Mouse (Mus musculus) kidney, adult 11 months (tissue): ENCODE measurements around the gene Ccdc60.
A peak's percentile ranks its signal among the peaks of the same experiment; 100 is the strongest.
"Not testable (repeated sequence)": the region's sequence is repeated elsewhere in the genome, so short reads cannot be mapped to it uniquely, and the experiment has no call there.

Experiments
- DNase-seq: peaks from one replicate; pipeline ENCODE4 v3.0.0; 2022

Ccdc60 gene

GRCm38 (mm10) chr5:116288849-116289570 is at the start of gene Ccdc60:
Ccdc60 (minus strand) TSS chr5:116288985.
- DNase-seq, result no peak

- no peak for DNase-seq
Measured at GRCm38 (mm10) chr5:116336191-116336590, 47.4 kb upstream of the Ccdc60 start.

GRCm38 (mm10) chr5:116328911-116329310 is 40.1 kb upstream of the Ccdc60 start:
- DNase-seq, result no peak

- no peak for DNase-seq
Measured at GRCm38 (mm10) chr5:116323401-116323800, 34.6 kb upstream of the Ccdc60 start.

- DNase-seq, result no peak
Measured at GRCm38 (mm10) chr5:116322365-116323027, 33.7 kb upstream of the Ccdc60 start.

GRCm38 (mm10) chr5:116313711-116314110 is 24.9 kb upstream of the Ccdc60 start:
- DNase-seq, result no peak

- DNase-seq, result no peak
Measured at GRCm38 (mm10) chr5:116312111-116312737, 23.4 kb upstream of the Ccdc60 start.

- DNase-seq, result no peak
Measured at GRCm38 (mm10) chr5:116311636-116312035, 22.9 kb upstream of the Ccdc60 start.

GRCm38 (mm10) chr5:116309383-116309801 is 20.6 kb upstream of the Ccdc60 start:
- peak; percentile 11 for DNase-seq

- peak; percentile 5 for DNase-seq
Measured at GRCm38 (mm10) chr5:116305557-116305956, 16.8 kb upstream of the Ccdc60 start.

GRCm38 (mm10) chr5:116305146-116305545 is 16.4 kb upstream of the Ccdc60 start:
- DNase-seq, result not testable (repeated sequence)

- DNase-seq, result no peak
Measured at GRCm38 (mm10) chr5:116300984-116301383, 12.2 kb upstream of the Ccdc60 start.

GRCm38 (mm10) chr5:116293501-116293900 is 4.7 kb upstream of the Ccdc60 start:
- no peak for DNase-seq

- DNase-seq, result no peak
Measured at GRCm38 (mm10) chr5:116290584-116290983, 1.8 kb upstream of the Ccdc60 start.

- no peak for DNase-seq
Measured at GRCm38 (mm10) chr5:116289897-116290296, 1.1 kb upstream of the Ccdc60 start.

- no peak for DNase-seq
Measured at GRCm38 (mm10) chr5:116288183-116288582, 602 bp downstream of the Ccdc60 start.

- no peak for DNase-seq
Measured at GRCm38 (mm10) chr5:116285532-116286176, 3.1 kb downstream of the Ccdc60 start.

GRCm38 (mm10) chr5:116280518-116280917 is 8.3 kb downstream of the Ccdc60 start:
- no peak for DNase-seq

GRCm38 (mm10) chr5:116278436-116278918 is 10.3 kb downstream of the Ccdc60 start:
- no peak for DNase-seq

- no peak for DNase-seq
Measured at GRCm38 (mm10) chr5:116277951-116278350, 10.8 kb downstream of the Ccdc60 start.

GRCm38 (mm10) chr5:116274818-116275217 is 14.0 kb downstream of the Ccdc60 start:
- DNase-seq, result no peak

GRCm38 (mm10) chr5:116274365-116274764 is 14.4 kb downstream of the Ccdc60 start:
- no peak for DNase-seq
